Mouse (Mus musculus): ENCODE measurements around the gene E2f2. TPM values are rescaled to one million over a fixed set of nuclear protein-coding genes. Genes with fewer than 3 reads are reported as not detected.

The E2f2 gene
- polyA plus RNA-seq, 1 experiment from 2014 or later, result 4.3 TPM

GRCm38 (mm10) chr4:136242065-136242703 lies 70.0 kb downstream of the E2f2 start:
- no peak overlapping the region for H3K4me3 ChIP-seq (replicated peaks; ENCODE audit: low read length)
- no peak overlapping the region for H3K4me2 ChIP-seq (ENCODE audit: low read length)
- ATAC-seq, result no peak
- no peak overlapping the region for H3K27ac ChIP-seq (ENCODE audit: low read length)
- H3K9ac ChIP-seq (replicated peaks; ENCODE audit: low read depth, low read length), result no peak overlapping the region
- peaks cover 19% of the 10 kb centered on the region for H3K27me3 ChIP-seq (replicated peaks; ENCODE audit: control insufficient read depth, insufficient read depth, low read length)
- no peaks in the 10 kb centered on the region for H3K9me3 ChIP-seq (ENCODE audit: control insufficient read depth, low read length)
- WGBS, result 45% methylated on average over 8 of the region's 8 CpGs
- H3K4me1 ChIP-seq (replicated peaks; ENCODE audit: control insufficient read depth, insufficient read depth, low read length), result 0 out of 2 replicates have a peak, but pooled peaks cover 2% of the 10 kb centered on the region
- no peaks in the 10 kb centered on the region for H3K36me3 ChIP-seq (ENCODE audit: control insufficient read depth, insufficient read depth)

DNA sequence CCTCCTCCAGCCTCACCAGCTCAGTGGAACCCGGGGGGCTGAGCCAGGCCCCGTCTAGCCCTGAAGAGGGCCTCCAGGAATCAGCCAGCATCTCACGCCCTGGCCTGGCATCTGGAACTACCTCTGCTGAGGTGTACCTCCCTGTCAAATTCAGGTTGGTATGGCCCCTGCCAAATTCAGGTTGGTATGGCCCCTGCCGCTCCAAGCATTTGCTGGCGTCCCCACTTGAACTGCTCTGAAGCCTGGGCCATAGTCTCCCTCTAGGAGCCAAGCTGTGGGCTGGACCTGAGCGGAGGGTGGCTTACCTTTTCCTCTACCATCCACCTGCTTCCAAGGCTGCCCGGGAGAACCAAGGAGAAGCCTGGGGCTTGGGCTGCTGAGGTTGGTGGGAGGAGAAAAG lies 70.5 kb downstream of the E2f2 start:
- Histone ChIP-seq H3K4me1 (replicated peaks; ENCODE audit: control insufficient read depth, insufficient read depth, low read length) (peaks cover 7% of the 10 kb centered on the region), H3K36me3 (ENCODE audit: control insufficient read depth, insufficient read depth) (no peaks in the 10 kb centered on the region), H3K27ac (ENCODE audit: low read length) (no peak overlapping the region), H3K9ac (replicated peaks; ENCODE audit: low read depth, low read length) (no peak overlapping the region), H3K4me2 (ENCODE audit: low read length) (no peak overlapping the region), H3K4me3 (replicated peaks; ENCODE audit: low read length) (no peak overlapping the region), H3K27me3 (replicated peaks; ENCODE audit: control insufficient read depth, insufficient read depth, low read length) (peaks cover 18% of the 10 kb centered on the region), H3K9me3 (ENCODE audit: control insufficient read depth, low read length) (no peaks in the 10 kb centered on the region)
- ATAC-seq, result no peak
- WGBS, result 81% methylated on average over 7 of the region's 7 CpGs

GRCm38 (mm10) chr4:136244208-136244607 lies 72.0 kb downstream of the E2f2 start:
- no peak overlapping the region for H3K27ac ChIP-seq (ENCODE audit: low read length)
- H3K9me3 ChIP-seq (ENCODE audit: control insufficient read depth, low read length), result no peaks in the 10 kb centered on the region
- ATAC-seq, result no peak
- H3K4me2 ChIP-seq (ENCODE audit: low read length), result no peak overlapping the region
- 74% methylated on average over 7 of the region's 7 CpGs for WGBS
- H3K9ac ChIP-seq (replicated peaks; ENCODE audit: low read depth, low read length), result no peak overlapping the region
- no peak overlapping the region for H3K4me3 ChIP-seq (replicated peaks; ENCODE audit: low read length)
- H3K27me3 ChIP-seq (replicated peaks; ENCODE audit: control insufficient read depth, insufficient read depth, low read length), result peaks cover 23% of the 10 kb centered on the region
- no peaks in the 10 kb centered on the region for H3K36me3 ChIP-seq (ENCODE audit: control insufficient read depth, insufficient read depth)
- H3K4me1 ChIP-seq (replicated peaks; ENCODE audit: control insufficient read depth, insufficient read depth, low read length), result peaks cover 19% of the 10 kb centered on the region

Other genes starting within 250 kb of the E2f2 start
- gene Hmgcl, start 225.9 kb upstream of the E2f2 start, polyA plus RNA-seq (2015; fragmentation: Nextera tagmentation; extraction: Ambion mirVana), result 62.2 and 67.9 TPM in 2 replicates
- 34.7 and 44.1 TPM in 2 replicates for gene Gale, start 208.7 kb upstream of the E2f2 start, polyA plus RNA-seq (2015; fragmentation: Nextera tagmentation; extraction: Ambion mirVana)
- gene Lypla2, start 199.8 kb upstream of the E2f2 start, polyA plus RNA-seq (2015; fragmentation: Nextera tagmentation; extraction: Ambion mirVana), result 169 and 197 TPM in 2 replicates
- gene Pithd1, start 185.1 kb upstream of the E2f2 start, polyA plus RNA-seq (2015; fragmentation: Nextera tagmentation; extraction: Ambion mirVana), result 56.0 and 56.1 TPM in 2 replicates
- gene Eloa, start 150.6 kb upstream of the E2f2 start, polyA plus RNA-seq (2015; fragmentation: Nextera tagmentation; extraction: Ambion mirVana), result 32.5 and 36.2 TPM in 2 replicates
- gene Rpl11, start 119.0 kb upstream of the E2f2 start, polyA plus RNA-seq (2015; fragmentation: Nextera tagmentation; extraction: Ambion mirVana), result 281 and 302 TPM in 2 replicates
- gene Id3, start 28.9 kb upstream of the E2f2 start, polyA plus RNA-seq (2015; fragmentation: Nextera tagmentation; extraction: Ambion mirVana), result 85.1 and 102 TPM in 2 replicates
- gene Asap3, start 34.0 kb downstream of the E2f2 start, polyA plus RNA-seq (2015; fragmentation: Nextera tagmentation; extraction: Ambion mirVana), result 3.7 and 4.1 TPM in 2 replicates
- gene Tcea3, start 75.3 kb downstream of the E2f2 start, polyA plus RNA-seq (2015; fragmentation: Nextera tagmentation; extraction: Ambion mirVana), result 0.44 and 1.2 TPM in 2 replicates
- gene Zfp46, start 112.3 kb downstream of the E2f2 start, polyA plus RNA-seq (2015; fragmentation: Nextera tagmentation; extraction: Ambion mirVana), result 50.1 and 54.7 TPM in 2 replicates
- gene Hnrnpr, start 138.5 kb downstream of the E2f2 start, polyA plus RNA-seq (2015; fragmentation: Nextera tagmentation; extraction: Ambion mirVana), result 249 and 266 TPM in 2 replicates

All from forebrain, embryonic 16.5 days (tissue).